Mouse (Mus musculus): Measurements from ENCODE around the gene Wbp1l. TPM values are rescaled to one million over a fixed set of nuclear protein-coding genes. Genes with fewer than 3 reads are reported as not detected.

Gene Wbp1l
- total RNA-seq, 2 experiments from 2014 or later = 66.2 to 116 TPM

- no peak for DNase-seq (ENCODE audit: low spot score)
Observed at GRCm38 (mm10) chr19:46628403-46628802, 29.5 kb downstream of the Wbp1l start.

- no peak for DNase-seq (ENCODE audit: low spot score)
Observed at GRCm38 (mm10) chr19:46629807-46630206, 30.9 kb downstream of the Wbp1l start.

- DNase-seq (ENCODE audit: low spot score) = no peak
Observed at GRCm38 (mm10) chr19:46631637-46632036, 32.8 kb downstream of the Wbp1l start.

GRCm38 (mm10) chr19:46635766-46636165 lies 36.9 kb downstream of the Wbp1l start:
- no peak for DNase-seq (ENCODE audit: low spot score)

GRCm38 (mm10) chr19:46637598-46637997 lies 38.7 kb downstream of the Wbp1l start:
- DNase-seq (ENCODE audit: low spot score) = no peak

DNA sequence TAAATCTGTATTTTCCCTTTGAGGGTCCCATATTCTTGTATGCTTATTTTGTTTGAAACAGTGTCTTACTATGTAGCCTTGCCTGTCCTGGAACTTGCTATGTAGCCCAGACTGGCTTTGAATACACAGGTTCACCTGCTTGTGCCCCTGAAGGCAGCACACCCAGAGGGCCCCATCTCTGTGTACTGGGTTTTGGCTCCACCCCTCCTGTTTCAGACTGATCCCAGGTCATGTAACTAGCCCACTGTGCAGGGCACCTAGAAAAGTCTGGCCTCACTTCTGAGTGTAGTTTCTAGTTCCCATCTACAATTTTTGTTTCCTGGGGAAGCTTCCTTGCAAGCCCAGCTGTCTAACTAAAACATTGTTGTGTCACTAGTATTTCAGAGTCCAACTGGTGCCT lies 40.2 kb downstream of the Wbp1l start:
- no peak for DNase-seq (ENCODE audit: low spot score)

DNA sequence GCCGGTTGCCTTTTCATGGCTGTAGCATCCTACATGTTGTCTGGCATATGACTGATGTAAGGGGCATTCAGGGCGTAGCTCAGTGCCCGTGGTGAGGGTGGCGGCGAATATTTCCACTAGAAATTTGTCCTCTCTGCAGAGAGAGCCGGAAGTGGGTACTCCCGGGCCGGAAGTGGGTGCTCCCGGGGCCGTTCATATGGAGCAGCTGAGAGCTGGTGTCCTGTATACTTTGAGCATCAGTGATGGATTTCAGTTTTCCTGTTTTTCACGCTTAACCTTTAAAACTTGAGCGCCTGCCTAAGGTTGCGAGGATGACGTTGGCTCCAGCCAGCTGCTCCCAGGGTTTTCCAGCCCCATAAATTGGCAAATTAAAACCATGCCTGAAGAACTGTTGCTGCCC lies 40.6 kb downstream of the Wbp1l start:
- no peak for DNase-seq (ENCODE audit: low spot score)

DNA sequence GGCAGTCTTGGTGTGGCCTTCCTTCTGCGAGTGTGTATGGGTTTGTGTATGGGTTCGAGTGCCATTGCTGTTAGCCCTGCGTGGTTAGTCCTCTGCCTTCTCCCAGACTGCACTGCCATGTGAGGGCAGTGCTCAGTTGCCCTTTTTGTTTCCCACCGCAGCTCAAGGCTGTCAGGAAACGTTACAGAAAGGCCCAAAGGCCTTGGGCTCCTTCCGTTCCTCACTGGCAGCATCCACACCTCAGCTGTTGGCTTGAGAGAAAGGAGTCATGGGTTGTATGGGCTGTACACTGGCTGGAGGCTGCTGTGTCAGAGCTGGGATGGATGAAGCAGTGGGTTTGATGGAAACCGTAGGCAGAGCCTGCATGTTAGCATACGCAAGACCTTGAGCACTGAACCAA lies 41.9 kb downstream of the Wbp1l start:
- no peak for DNase-seq (ENCODE audit: low spot score)

DNA sequence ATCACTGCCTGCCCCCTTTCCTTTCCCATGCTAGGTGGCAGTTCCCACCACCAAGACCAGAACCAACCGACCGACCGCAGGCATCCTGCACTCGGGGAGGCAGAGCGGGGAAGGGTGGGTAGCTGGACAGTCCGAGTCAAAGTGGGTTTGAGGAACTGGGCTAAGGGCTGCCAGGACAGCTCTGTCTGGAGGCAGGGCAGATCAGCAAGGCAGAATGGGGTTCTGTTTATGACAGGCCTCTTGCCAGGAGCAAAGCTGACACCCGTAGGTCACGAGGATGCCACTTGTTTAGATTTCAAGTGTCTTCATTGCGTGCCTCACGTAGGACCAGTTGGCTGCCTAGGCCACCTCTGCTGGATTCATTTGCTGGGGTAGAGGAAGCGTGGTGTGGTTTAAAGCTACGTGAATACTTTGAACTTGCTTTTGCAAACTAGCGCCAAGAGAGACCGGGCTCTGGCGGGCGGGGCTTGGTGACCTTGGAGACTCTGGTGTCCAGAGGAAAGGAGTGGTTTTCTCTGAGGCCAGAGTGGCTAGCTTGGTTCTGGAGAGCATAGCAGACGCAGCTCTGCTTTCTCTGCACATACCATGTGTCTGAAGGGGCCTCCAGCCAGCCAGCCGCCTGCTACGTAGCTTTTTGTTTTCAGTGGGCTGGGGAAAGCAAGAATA lies 42.7 kb downstream of the Wbp1l start:
- peak; percentile 80 for DNase-seq (ENCODE audit: low spot score)

- peak; percentile 64 for DNase-seq (ENCODE audit: low spot score)
Observed at GRCm38 (mm10) chr19:46642136-46642753, 43.4 kb downstream of the Wbp1l start.

- DNase-seq (ENCODE audit: low spot score) = peak; percentile 71
Observed at GRCm38 (mm10) chr19:46643236-46643635, 44.4 kb downstream of the Wbp1l start.

GRCm38 (mm10) chr19:46644343-46644792 lies 45.5 kb downstream of the Wbp1l start:
- DNase-seq (ENCODE audit: low spot score) = no peak

DNA sequence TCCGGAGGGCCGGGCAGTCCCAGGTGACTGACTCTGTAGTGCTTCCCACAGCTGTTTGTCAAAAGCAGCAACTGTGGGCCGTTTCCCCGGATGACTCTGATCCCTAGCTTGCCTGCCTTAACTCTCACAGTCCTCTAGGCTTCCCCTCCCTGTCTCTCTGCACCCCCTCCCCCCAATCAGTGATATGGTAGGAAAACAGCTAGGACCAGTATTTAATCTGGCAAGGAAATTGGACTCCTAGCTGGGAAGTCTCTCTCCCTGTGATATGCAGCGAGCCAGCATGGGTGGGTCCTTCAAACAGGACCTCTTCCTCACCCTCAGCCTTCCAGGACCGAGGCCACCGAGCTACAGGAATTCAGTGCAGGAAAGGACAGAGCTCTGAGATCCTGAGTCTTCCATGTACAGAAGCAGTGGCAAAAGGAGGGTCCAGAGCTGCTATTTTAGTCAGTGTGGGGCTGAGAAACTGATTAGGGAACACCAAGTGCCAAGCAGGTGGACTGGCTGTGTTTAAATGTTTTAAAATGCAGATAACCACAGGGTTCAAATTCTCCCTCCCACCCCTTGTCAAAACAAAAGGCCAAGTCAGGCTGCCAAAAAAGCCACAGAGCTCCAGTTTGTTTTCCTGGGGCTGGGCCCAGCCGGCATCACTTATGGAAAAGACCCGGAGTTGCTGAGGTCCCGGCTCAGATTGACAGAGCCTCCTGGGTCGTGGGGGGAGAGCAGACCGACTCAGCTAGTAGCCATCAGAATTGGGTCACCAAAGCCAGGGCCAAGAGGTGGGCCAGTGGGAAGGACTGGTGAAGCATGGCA lies 46.1 kb downstream of the Wbp1l start:
- DNase-seq (ENCODE audit: low spot score) = peak; percentile 73

- peak; percentile 72 for DNase-seq (ENCODE audit: low spot score)
Observed at GRCm38 (mm10) chr19:46646041-46646481, 47.2 kb downstream of the Wbp1l start.

DNA sequence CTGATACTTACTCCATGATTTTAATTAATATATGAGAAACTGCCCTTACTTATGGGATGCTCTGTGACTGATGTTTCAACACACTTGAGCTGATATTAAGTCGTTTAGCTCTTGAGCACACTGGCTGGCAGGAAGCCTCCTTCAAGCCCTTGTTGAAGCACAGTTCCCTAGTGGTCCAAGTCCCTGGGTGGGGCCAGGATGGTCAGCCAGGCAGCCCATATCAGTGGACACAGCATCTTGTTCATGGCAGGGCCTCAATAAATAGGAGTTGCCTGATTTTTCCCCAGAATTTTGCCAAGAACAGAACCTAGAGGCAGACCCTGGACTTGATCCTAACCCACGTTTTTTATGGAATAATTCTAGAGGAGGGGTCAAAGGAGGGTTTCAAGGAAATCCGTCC lies 48.4 kb downstream of the Wbp1l start:
- peak; percentile 48 for DNase-seq (ENCODE audit: low spot score)

- DNase-seq (ENCODE audit: low spot score) = peak; percentile 29
Observed at GRCm38 (mm10) chr19:46647850-46648249, 49.0 kb downstream of the Wbp1l start.

GRCm38 (mm10) chr19:46648565-46648964 lies 49.7 kb downstream of the Wbp1l start:
- DNase-seq (ENCODE audit: low spot score) = no peak

DNA sequence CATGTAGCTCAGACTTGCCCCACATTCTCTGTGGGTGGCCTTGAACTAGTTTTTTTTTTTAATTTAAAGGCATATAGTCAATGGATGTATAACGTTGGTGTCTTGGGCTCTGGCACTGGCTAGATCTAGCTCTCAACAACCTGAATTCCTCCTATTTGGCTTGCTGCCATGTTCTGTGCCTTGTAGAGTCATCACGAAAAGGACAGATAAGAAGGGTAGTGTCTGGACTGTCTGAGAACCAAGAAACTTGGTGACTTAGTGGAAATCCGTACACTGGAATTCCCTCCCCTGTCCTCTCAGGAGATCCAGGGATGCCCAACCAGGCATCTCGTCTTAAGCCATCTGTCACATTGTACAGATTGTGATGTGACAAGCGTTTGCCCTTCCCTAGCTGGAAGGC lies 54.3 kb downstream of the Wbp1l start:
- DNase-seq (ENCODE audit: low spot score) = no peak

DNA sequence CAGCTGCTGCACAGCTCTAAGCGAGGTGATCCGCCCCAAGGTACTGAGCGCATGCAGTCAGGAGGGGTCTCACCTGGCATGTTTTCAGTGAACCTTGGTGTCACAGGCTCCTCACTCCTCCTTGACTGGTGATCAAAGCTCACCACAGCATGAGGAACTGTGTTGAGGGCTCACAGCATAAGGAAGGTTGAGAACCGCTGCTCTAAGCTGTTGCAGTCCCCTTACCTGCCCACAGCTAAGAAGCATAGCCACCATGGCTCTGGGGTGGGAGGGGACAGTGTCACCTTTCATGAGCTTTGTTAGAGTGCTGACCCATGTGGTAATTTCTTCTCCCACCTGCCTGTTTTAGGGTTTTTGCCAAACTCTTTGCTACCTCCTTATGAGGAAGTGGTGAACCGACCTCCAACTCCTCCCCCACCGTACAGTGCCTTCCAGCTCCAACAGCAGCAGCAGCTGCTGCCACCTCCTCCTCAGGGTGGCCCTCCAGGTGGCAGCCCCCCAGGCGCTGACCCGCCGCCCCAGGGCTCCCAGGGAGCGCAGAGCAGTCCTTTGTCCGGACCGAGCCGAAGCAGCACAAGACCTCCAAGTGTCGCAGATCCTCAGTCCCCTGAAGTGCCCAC lies 54.8 kb downstream of the Wbp1l start:
- no peak for DNase-seq (ENCODE audit: low spot score)

DNA sequence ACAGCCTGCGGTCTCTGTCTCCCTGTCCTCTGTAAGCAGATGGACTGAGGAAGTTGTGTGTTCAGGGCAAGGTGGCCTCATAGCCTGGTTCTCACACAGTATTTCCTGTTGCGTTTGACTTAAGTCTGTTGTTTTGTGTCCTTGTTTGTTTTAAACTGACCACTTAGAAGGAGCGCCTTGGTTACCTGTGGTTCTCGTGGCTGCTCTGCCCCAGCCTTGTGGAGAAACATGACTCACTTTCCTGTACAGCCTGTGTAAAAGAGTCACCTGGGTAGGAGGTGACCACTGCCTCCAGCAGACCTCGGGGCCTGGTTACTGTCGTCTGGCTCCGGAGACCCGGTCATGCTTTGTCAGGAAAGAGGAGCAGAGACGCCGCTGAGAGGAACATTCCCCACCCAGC lies 56.7 kb downstream of the Wbp1l start:
- no peak for DNase-seq (ENCODE audit: low spot score)

DNA sequence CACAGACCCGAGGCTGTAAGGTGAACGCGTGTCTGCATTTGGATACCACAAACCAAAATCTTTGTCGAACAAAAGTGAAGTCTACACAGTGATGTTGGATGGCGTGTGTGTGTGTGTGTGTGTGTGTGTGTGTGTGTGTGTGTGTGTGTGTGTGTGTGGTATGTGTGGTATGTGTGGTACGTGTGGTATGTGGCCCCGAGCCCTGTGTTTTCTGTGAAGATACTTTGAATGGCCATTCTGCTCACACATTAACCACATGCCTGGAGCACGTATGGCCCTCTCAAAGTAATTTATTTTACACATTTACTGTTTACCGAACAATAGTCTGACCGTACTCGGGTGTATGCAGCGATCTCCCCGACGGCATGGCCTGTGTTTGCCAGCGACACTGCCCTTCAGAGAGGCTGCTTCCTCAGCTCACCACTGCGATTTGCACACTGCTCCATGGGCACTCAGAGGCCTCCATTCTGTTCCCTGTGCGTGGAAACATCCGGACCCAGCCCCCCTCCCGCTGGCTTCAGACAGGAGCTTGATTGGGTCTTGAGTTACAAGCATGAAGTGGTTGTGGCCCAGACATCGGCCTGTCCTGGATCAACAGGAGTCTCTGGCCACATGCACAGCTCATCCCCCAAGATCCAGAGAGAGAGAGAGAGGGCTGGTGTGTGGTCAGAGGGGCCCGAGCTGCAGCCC lies 57.4 kb downstream of the Wbp1l start:
- DNase-seq (ENCODE audit: low spot score) = no peak
